Mouse (Mus musculus): Measurements from ENCODE around the gene Mrnip.

The Mrnip gene

DNA sequence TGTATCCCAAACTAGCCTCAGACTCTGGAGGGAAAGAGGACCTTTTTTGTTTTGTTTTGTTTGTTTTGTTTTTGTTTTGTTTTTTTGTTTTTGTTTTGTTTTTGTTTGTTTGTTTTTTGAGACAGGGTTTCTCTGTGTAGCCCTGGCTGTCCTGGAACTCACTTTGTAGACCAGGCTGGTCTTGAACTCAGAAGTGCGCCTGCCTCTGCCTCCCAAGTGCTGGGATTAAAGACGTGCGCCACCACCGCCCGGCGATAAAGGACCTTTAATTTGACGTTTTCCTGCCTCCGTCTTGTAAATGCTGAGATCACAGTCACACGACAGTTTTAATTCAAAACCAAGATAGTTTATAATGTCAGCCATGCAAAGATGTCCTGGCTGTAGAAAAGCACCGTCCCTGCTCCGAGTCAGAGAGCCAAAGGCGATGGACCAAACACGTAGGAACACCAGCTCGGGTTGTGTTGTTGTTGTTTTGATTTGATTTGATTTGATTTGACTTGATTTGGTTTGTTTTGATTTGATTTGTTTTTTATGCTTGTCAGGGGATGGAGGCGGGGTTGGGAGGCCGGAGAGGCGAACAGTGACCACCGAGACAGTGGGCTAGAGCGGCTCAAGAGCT is at the start of gene Mrnip:
Gene Mrnip (plus strand): TSS at position 334 of the 619 bp plus-strand sequence.
- DNase-seq (ENCODE audit: low spot score): peak; percentile 25

- DNase-seq (ENCODE audit: low spot score): no peak
These were observed 46.5 kb upstream of the Mrnip start for GRCm38 (mm10) chr11:50127781-50128180.

DNA sequence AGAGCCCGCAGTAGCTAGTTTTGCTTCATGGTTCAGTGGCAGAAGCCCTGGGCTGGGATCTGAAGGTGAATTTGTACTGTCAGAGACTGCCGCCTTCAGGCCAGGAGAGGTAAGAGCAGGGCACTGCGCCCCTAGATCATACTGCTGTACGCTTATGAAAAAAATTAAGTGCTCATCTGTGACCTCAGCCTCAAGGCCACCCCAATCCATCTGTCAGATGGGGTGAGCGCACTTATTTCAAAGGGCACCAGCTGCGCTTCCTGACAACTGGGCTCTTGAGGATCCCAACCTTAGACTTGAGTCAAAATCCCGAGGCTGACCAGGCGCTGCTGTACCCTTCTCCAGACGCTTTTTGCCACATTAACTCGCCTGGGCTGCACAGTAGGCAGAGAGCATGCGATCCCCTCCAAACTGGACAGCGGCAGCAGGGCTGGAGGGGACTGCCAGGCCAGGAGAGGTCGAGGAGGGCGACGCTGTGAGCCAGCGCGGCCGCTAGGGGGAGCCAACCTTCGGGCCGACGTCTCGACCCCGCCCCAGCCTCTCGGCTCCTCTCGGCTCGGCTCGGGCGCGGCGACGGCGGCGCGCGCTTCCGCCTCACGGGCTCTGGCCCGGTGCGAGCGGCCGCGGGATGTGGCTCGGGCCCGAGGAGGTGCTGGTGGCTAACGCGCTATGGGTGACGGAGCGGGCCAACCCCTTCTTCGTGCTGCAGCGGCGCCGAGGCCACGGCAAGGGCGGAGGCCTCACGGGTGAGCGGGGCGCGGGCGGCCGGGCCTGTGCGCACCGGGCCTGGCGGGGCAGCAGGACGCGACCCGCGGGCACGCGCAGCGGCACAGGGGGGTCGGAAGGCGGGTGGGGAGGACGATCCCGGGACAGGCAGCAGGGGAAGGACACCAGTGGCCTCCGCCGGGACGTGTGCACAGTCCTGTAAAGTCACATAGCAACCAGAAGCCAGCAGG is 43.2 kb upstream of the Mrnip start, which contains the start of gene Tbc1d9b:
Gene Tbc1d9b (plus strand): TSS at position 586 of the 956 bp plus-strand sequence.
- peak; percentile 95 for DNase-seq (ENCODE audit: low spot score)

DNA sequence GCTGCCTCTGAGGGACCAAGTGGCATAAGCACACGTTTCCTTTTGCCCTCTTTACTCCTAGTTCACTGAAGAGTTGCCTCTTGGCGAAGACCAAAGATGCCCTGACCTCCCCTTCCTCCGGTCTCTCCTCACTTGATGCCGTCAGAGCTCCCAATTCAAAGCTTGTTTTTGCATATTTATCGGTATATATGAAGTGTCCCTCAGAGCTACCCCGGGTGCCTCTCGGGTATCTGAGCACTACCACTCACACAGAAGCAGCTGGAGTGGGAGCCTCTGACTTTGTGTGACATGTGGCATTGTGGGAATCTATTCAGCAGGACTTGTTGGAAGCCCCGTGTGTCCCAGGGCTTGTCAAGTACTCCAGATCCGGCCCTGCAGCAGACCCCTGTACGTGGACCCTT is 42.4 kb upstream of the Mrnip start:
- no peak for DNase-seq (ENCODE audit: low spot score)

DNA sequence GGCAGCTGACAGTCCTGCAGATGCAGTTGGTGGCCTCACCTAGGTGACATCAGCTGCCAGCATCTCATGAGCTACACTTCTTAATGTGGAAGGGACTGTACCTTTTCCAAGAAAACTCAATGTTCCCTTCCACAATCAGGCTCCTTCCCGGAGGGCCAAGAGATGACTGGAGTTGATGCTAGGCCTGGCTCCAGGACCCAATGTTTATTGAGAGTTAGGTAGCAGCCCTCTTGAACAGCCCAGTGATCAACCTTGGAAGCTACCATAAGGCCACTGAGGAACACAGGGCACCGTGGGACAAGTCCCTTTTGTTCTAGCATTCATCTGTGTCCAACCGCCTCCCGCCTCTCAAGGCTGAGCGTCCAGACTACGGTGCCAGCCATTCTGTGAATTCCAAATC is 42.0 kb upstream of the Mrnip start:
- no peak for DNase-seq (ENCODE audit: low spot score)

DNA sequence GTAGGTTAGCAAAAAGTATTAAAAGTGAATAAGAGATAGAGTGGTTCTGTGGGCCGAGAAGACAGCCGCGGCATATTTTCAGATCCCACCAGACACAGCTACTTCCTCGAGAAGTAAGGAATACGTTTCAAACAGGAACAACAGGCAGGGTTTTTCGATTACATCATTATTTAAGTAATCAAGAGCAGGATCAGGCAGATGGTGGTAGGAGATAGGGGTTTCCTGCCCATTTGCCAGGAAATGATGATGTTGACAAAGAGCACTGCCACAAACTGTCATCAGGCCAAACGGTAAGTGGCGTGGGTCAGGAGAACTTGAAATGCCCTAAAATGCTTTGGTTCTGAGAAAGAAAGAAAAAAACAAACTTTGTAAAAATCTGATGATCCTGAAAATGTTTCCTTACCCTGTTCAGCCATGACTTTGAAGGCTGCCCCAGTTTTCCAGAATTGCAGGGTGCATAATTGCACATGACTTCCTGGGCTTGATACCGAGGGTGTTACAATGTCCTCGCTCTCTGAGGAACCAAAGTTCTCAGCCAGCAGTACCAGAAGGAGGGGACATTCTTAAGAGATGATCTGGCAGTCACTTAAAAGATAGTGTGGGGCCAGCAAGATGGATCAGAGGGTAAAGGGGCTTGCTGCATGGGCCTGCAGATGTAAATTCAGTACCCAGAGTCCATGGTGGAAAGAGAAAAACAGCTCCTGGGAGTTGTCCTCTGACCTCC is 39.9 kb upstream of the Mrnip start:
- no peak for DNase-seq (ENCODE audit: low spot score)

DNA sequence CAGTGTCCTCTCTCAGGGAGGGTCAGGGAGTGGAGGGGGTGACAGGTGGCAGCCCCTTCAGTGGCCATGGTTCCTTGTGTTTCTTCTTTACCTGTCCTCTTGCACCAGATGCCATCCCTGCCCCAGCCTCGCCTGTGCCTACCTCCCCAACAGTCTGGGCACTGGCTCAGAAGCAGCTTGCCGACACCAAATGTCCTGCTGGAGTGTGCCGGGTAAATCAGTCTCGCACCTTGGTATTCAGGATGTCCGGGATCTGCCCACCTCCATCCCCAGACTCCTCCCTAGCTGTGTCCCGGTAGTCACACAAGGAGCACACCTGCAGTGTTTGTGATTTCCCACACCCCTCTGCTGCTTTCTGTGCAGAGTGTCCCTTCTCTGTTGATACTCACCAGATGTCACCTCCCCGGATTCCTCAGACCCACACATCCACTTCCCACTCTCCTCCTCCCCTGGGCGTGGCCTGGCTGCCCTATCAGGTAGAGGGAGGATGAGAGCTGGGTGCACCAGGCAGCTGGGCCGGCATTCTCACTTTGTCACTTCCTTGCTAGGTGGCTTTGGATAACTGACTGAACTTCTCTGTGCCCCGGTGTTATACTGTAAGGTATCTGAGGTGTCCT is 35.9 kb upstream of the Mrnip start:
- no peak for DNase-seq (ENCODE audit: low spot score)

DNA sequence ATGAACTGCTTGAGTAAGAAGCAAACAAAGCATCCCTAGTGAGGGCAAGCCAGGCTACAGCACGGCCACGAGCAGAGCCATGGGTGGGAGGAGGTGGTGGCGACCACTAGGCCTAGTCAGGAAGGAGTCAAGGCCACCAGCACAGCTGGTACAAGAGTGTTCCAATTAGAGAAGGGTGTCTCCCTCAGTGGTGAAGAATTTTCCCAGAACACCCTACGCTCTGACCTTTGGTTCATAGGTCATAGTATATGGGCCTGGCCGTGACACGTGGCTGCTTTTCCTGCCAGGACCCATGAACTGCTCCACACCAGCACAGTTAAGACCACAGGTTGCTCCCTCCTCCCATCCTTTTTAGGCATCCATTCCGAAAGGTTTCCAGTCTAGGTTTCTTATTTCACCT is 34.7 kb upstream of the Mrnip start:
- no peak for DNase-seq (ENCODE audit: low spot score)

DNA sequence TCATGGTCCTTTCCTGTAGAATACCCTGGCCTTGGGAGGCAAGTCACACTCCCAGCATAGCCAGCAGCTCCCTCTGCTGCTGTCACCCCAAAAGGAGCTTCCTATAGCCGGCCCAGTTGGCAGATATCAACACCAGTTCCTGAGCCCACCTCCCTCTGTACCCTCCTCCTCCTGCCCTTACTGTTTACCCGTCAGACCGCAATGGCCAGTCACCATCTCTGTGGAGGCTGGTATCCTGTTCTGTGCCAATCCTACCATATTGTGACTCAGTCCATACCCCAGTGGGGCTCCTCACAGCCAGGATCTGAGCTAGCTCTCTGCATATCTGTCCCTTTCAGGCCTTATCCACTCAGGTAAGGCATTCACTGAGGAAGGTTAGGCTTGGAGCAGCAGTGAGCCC is 28.7 kb upstream of the Mrnip start:
- no peak for DNase-seq (ENCODE audit: low spot score)

GRCm38 (mm10) chr11:50146121-50146520 is 28.1 kb upstream of the Mrnip start:
- no peak for DNase-seq (ENCODE audit: low spot score)

DNA sequence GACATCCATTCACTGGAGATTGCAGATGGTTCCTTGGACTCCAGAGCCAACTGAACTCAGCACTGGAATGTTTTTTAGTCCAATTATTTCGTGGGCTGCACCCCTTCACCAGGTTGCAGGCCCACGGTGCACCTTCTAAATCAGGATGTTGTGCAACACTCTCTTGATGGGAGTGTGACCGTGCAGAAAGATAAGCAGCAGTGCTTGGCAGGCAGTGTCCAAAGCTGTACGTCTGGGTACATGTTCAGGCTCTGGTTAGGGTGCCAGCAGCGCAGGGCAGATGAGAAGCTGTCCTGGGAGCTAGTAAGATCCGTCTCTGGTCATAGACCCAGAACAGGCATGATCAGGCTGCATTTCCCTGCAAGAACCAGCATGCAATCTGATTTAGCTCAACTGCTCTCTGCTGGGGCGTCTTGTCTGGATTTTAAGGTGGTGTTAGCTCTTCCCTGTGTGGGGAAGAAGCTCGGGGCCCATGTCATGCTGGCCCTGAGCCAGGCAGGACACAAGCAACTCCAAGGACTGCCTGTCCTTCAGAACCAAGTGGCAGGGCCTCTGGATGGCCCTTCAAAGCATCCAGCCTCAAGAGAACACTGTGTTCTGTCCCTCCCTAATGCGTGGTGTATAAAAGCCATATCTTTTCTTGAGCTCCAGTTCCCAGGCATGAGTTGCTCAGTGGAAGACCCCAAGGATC is 26.8 kb upstream of the Mrnip start:
- no peak for DNase-seq (ENCODE audit: low spot score)

DNA sequence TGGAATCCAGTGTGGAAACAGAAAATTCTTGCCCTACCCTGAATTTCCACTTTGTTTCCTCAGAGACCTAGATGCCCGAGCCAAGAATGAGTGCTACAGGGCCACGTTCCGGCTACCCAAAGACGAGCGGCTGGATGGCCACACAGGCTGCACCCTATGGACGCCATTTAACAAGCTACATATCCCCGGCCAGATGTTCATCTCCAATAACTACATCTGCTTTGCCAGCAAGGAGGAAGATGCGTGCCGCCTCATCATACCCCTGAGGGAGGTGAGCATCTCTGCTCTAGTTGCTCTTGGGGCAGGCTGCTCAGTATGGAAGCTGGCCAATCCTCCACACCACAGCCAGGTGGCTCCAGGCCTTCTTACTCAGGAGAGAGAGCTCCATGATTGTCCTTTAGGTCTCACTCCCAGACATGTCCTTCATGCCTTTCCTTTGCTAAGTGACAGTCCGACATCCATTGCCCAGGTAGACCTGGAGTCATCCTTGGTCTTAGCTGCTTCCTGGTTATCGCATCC is 26.2 kb upstream of the Mrnip start:
- DNase-seq (ENCODE audit: low spot score): no peak

- no peak for DNase-seq (ENCODE audit: low spot score)
These were observed 25.0 kb upstream of the Mrnip start for GRCm38 (mm10) chr11:50149200-50149599.

DNA sequence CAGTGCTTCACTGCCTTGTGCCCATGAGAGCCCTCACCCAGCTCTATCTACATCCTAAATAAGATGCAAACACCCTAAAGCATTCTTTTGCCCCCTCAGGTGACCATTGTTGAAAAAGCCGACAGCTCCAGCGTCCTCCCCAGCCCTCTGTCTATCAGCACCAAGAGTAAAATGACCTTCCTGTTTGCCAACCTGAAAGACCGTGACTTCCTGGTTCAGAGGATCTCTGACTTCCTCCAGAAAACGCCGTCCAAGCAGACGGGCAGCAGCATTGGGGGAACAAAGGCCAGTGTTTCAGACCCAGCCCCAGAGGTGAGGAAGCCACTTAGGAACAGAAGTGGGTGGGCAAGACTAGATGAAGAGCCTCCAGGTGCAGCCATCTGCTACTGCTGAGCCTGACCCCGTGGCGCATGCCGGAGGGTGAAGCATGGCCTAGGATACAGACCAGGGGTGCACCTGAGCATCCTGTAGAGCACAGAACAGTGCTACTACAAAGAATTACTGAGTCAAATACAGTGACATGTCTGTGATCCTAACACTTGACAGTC is 24.6 kb upstream of the Mrnip start:
- DNase-seq (ENCODE audit: low spot score): no peak

DNA sequence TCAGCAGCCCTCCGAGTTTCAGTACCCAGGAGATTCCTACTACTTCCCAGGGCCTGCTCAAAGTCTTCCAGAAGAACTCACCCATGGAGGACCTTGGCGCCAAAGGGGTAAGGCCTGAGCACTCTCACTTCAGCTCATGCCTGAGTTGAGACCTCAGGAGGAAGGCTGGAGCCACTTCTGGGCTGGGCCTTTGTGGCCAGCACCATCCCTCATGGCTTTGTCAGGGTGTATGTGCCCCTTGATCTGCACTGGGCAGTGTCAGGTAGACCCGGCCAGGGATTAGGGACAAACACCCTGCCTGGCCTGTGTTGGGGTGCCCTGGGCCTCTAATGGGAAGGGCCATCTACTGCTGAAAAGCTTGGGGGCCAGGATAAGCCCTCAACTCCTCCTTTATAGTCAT is 22.9 kb upstream of the Mrnip start:
- DNase-seq (ENCODE audit: low spot score): no peak

GRCm38 (mm10) chr11:50154166-50154565 is 20.1 kb upstream of the Mrnip start:
- DNase-seq (ENCODE audit: low spot score): peak; percentile 76

DNA sequence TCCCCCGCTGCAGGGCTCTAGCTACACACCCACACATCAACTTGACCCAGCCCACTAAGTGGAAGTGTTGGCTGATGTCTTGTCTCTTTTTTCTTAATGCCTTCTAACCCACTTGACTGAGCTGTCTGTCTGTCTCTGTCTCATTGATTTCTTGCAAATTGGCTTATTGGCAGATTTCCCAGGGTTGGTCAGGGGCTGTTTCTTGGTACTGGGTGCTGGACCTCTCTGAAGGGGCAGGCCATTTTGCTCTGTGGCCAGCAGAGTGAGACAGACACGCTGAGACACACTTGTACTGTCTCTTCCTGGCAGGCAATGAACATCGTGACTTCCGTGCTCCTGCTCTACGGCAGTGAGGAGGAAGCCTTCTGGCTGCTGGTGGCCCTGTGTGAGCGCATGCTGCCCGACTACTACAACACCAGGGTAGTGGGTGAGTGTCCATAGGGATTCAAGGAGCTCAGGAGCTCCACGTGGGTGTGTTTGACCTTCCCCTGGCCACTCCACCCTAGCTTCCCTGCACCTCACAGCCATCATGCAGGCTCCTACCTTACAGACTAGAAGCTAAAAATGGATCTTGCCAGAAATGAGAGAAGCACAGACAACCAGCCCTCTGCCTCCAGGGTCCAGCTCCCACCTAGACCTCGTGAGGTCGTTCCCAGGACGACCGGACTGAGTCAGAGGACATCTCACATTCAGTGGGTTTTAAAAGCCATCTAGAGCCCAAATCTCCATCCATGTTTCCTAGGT is 19.3 kb upstream of the Mrnip start:
- no peak for DNase-seq (ENCODE audit: low spot score)

GRCm38 (mm10) chr11:50155785-50156184 is 18.5 kb upstream of the Mrnip start:
- no peak for DNase-seq (ENCODE audit: low spot score)

DNA sequence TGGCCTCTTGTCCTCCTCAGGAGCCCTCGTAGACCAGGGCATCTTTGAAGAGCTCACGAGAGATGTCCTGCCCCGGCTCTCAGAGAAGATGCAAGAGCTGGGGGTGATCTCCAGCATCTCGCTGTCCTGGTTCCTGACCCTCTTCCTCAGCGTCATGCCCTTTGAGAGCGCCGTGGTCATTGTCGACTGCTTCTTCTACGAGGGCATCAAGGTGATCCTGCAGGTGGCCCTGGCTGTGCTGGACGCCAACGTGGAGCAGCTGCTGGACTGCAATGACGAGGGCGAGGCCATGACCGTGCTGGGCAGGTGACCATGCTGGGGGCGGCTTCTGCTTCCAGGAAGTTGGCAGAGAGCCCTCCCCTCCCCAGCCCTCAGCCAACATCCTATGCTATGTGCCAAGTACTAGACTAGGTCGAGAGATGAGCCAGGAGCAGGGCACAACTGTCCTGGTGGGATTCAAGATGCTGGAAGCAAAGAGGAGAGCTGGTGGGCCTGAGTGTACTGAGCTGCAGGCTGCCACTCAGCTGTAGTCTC is 17.5 kb upstream of the Mrnip start:
- no peak for DNase-seq (ENCODE audit: low spot score)

DNA sequence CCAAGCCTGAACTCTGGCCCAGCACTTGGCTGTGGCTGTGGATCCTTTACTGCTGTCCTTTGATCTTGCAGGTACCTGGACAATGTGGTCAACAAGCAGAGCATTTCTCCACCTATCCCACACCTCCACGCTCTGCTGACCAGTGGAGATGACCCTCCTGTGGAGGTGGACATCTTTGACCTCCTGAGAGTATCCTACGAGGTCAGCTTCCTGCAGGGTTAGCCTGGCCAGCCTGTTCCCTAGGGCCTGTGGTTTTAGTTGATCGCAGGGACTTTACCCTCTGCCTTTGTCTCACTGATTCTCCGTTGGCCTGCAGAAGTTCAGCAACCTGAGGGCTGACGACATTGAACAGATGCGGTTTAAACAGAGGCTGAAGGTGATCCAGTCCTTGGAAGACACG is 15.9 kb upstream of the Mrnip start:
- no peak for DNase-seq (ENCODE audit: low spot score)
